Mouse (Mus musculus) embryo, embryonic 10 days (tissue): ENCODE measurements around the gene Tnp1.

Experiments
- DNase-seq: peaks from one replicate; pipeline ENCODE4 v3.0.0-alpha.2; 2015; ENCODE audit warnings: low spot score

The Tnp1 gene

DNA sequence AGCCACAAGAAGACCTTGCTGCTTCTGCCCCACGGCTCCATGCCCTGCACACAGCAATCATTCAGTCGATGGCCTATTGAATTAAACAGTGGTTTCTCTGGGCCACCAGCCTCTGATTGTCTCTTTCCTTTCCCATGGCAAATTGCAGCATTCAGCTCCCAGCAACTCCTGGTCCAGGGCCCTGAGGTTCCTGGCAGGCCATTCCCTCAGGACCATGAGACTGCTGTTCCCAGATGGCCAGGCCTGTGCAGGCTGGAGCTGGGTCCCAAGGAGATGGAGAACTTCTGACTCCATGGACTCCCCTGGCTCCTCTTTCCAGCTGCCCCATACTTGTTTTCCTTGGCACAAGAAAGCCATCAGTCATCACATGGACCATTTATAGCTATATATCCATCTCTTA lies 10.8 kb downstream of the Tnp1 start:
- no peak for DNase-seq

DNA sequence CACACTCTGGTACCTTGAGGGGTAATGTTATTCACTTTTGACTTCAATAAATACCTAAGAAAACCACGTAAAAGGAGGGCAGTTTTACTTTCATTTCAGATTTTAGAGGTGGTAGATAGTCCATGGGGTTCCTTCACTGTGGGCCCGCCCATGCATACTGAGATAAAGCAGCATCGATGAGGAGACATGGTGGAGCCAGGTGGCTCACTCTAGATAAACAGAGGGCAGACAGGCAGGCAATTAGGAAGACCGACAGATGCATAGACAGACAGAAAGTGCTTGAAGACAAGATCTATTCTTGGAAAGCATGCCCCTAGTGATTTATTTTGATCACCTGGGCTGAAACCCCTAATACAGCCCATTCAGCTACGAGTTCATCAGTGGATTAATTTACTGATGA lies 13.1 kb downstream of the Tnp1 start:
- DNase-seq: no peak

DNA sequence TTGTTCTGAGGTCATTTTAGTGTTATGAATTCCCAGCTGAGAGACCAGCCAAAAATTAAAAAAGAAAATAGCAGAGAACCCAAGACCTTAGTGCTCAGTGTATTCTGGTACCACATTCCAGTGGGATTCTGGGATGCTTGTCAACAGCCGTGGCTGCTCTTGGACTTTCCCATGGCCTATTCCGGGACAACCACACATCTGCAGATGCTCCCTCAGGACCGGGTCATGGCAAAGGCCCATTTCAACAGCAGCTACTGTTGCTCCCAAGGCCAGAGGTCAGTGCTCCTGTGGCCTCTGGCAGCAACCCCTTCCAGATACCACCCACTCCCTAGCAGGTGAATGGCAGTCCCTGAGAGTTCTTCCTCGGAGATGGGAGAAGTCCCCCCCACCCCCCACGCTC lies 13.7 kb downstream of the Tnp1 start:
- DNase-seq: no peak

DNA sequence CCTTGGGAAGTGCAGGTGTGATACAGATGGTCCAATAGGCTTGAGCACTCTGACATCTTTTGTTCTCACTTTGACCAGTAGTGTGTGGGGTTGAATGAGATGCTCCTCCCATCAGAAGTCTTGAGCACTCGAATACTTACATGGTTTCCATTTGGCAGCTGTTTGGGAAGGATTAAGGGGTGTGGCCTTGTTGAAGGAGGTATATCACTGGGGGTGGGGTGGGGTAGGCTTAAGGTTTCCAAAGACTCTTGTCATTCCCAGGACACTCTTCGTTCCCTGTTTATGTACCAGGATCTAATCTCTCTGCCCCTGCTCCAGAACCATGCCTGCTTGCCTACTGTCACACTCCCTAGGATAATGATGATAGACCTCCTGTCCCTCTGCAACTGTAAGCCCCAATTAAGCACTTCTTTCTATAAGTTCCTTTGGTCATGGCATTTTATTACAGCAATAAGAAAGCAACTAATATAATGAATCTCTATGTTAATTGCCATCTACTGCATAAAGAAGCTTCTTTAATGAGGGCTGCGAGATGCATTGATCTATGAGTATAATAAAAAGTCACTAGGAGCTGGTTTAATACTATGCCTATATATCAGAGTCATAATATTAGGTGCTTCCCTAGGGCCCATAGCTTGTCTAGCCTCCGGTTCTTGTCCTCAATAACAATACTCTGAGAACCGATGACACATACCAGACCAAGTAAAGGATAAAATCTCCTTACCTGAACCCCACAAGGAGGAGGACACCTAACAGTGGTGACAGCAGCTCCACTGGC lies 20.8 kb downstream of the Tnp1 start:
- DNase-seq: no peak

DNA sequence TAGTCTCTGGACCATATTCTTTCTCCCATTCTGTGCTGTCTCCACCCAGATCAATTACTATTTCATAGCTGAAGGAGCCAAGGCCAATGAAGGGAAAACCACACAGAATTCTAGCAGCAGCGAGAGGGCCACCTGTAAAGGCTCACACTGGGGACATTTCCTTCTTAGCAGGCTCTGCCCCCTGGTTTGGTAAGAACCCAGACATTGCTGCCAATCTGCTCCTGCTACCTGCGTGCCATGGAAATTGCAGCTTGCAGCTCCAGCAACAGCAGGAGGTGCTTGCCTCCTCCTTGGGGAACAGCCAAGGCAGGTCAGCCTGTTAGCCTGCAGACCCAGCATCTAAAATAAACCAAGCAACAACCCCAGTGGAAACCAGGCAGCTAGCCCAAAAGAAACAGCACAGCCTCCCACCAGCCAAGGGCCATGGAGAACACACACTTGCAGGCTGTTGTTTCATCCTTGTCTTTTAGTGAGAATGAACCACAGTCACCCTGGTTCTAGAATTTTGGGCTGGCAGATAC lies 22.7 kb downstream of the Tnp1 start:
- no peak for DNase-seq

DNA sequence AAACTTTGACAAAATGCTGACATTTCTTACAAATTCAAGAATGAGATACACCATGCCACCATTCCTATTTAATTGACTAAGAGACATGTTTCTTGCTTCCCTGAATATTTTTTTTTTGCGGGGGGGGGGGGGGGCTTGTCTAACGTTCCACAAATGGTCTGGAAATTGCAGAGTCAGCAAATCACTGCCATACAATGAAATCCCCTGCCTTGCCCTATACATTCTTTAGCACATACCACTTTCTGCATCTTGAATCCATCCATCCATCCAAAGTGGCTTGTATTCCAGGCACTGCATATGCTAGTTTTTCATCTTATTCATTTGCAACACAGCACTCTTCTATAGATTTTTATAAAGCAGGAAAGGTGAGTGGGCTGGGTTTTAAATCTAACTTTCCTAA lies 23.5 kb downstream of the Tnp1 start:
- DNase-seq: no peak

DNA sequence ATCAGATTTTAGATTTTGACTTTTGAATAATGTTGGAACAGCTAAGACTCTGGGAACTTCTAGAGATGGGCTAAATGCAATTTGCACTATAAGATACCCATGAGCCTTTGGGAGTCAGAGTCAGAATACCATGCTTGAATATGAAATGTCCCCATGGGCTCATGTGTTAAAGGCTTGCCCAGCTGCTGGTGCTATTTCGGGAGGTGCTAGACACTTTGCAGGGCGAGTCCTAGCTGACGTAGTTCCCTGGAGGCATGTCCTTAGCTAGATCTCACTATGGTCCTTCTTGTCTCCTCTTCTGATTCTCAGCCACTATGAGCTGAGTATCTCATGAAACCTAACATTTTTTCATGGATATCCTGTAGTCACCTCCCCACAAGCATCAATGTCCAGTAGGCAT lies 26.8 kb downstream of the Tnp1 start:
- no peak for DNase-seq

DNA sequence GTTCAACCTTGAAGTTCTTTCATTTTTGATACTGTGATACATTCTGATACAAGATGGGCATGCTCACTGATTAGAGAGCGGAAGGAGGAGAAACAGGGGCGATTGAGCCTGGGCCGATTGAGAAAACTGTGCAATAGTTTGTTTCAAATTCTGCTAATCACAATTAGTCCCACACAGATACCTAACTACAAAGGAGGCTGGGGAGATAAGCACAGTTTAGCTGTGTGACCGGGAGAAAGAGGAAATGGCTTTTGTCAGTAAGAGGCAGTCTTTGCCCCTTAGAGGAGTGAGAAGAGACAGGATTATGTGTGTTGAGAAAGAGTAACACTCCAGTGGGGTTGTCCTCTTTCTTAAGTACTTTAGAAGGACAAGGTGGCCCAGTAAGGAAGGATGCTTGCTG lies 29.0 kb downstream of the Tnp1 start:
- no peak for DNase-seq

DNA sequence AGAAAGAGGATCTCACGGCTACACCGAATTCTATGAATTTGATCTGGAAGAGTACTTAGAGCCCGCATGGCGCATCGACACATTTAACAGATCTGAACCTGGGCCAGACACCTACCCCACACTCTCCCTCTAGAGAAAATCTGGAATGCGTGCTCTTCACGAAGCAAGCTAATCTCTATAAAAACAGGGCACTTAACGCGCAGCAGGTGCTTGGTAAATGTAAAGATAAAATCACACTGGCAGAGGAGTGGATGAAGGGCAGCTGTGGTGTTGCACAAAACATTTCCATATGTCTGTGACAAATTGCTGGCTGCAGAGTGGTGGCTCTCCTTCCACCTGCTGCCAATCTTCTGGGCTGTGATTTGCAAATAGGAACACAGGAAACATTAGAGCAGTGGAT lies 36.8 kb downstream of the Tnp1 start:
- DNase-seq: peak; percentile 43

DNA sequence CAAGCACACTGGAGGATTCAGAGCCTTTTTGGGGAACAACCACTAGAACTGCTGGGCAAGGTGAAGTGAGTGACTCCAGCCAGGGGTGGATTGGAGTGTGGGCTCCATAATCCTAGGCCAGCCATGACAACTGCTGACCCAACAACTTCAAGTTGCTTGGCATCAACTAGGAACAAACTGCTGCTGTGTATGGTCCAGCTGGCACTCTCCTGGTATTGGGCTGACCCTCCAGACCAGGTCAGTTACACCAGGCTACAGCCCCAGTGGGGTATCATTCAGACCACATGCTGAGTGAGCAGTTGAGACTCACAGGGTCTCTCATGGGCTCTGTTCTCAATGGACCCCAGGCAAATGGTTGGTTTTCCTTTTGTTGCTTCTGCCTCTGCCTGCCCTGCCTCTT lies 41.5 kb downstream of the Tnp1 start:
- no peak for DNase-seq

DNA sequence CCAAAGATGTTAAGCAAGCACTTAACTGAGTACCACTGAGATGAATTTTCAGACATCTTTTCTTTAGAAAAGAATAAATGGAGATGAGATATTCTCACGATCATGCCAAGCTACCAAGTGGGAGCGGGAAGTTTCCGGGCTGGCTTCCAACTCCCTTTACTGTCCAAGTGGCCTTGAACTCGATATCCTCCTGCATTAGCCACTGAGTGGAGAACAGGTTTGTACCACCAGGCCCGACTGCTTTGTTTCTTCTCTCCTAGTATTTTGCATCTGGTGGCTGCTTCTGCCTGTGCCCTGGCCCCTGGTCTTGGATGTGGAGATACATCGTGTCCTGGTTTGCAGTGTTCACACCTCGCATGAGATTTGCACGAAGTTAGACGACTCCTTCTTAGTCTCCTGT lies 45.2 kb downstream of the Tnp1 start:
- DNase-seq: no peak

DNA sequence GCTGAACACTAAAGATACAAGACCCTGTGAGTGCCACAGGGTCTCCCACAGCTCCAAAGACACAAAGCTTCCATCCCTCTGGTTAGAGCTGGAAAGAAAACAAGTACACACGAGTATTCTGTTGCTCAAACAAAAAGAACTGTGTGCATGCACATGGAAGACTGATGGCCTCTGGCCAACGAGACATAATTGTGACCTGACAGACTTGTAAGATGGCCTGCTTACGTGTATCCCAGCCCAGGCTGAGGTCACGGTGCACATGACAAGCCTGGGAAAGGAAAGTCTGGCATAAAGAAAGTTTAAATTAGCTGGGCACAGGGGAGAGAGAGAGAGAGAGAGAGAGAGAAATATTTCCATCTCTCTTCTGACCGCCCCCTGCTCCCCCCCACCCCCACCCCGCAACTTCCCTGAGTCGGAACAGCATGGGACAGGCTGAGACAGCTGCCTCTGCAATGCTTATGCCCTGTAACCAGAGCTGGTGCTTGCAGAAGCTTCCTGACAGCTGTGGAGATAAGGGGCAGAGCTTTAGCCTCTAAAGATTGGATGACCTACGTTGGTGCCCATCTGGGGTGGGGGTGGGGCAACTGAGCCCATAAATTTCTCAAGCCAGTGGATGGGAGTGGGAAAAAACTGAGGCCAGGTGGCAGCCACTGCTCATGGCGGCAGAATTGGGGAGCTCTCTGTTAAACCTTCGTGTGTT lies 46.4 kb downstream of the Tnp1 start:
- DNase-seq: peak; percentile 64

DNA sequence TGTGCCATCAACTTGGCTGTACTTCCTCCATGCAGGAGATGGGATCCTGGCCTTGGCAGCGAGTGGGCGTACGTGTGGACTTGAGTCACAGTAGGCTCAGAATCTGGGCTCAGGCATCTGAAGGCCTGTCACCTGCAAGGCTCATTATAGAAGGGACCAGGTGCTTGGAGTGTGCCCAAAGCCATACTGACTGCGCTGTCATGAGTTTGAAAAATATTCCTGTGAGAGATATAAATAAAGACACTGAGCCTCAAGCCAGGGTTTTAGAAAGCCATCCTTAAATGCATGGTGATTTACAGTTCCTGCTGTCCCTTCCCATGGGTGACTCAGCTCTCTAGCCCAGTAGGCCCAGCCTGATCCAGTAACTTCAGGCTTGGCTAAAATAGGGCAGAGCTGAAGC lies 49.3 kb downstream of the Tnp1 start:
- DNase-seq: no peak
